Mouse (Mus musculus): ENCODE results near the gene Dnah2. TPM values are rescaled to one million over a fixed set of nuclear protein-coding genes. Genes with fewer than 3 reads are reported as not detected.

Gene Dnah2
- polyA plus RNA-seq, 1 experiment from 2014 or later: 1.9 TPM

- peak overlapping the region; percentile 71 for H3K27ac ChIP-seq
- peaks cover 30% of the 10 kb centered on the region for H3K4me1 ChIP-seq
Observed at GRCm38 (mm10) chr11:69581147-69581688, 32.3 kb upstream of the Dnah2 start.

GRCm38 (mm10) chr11:69580572-69581146, 31.7 kb upstream of the Dnah2 start:
- Histone ChIP-seq H3K27ac (peak overlapping the region; percentile 71), H3K4me2 (replicated peaks) (peak overlapping the region; percentile 83), H3K4me3 (peak overlapping the region; percentile 74), H3K4me1 (peaks cover 34% of the 10 kb centered on the region), H3K9ac (peak overlapping the region; percentile 75), H3K27me3 (replicated peaks) (no peaks in the 10 kb centered on the region), H3K36me3 (no peaks in the 10 kb centered on the region), H3K9me3 (no peaks in the 10 kb centered on the region)
- WGBS: under 1% methylated on average over 25 of the region's 25 CpGs
- ATAC-seq (ENCODE audit: low FRiP score, low read depth): peak; percentile 25; the same call in 1 of the 2 replicates

More at GRCm38 (mm10) chr11:69581147-69581688, 32.3 kb upstream of the Dnah2 start:
- Histone ChIP-seq H3K36me3 (no peaks in the 10 kb centered on the region; the same call in 1 of the 2 replicates), H3K27me3 (replicated peaks) (no peaks in the 10 kb centered on the region), H3K4me3 (peak overlapping the region; percentile 74), H3K9ac (peak overlapping the region; percentile 75), H3K9me3 (no peaks in the 10 kb centered on the region), H3K4me2 (replicated peaks) (peak overlapping the region; percentile 83)
- WGBS: under 1% methylated on average over 36 of the region's 36 CpGs
- ATAC-seq (ENCODE audit: low FRiP score, low read depth): peak; percentile 75

- peak within 1 kb of the TSS; percentile 83 for H3K4me2 ChIP-seq (replicated peaks)
- H3K9ac ChIP-seq: peak within 1 kb of the TSS; percentile 75
- ATAC-seq (ENCODE audit: low FRiP score, low read depth): peak; percentile 69
- H3K36me3 ChIP-seq: 0 out of 2 replicates have a peak, but pooled peaks cover 1% of the 10 kb centered on the region
- H3K9me3 ChIP-seq: no peaks in the 10 kb centered on the region
- H3K27ac ChIP-seq: peak within 1 kb of the TSS; percentile 71
- H3K27me3 ChIP-seq (replicated peaks): no peaks in the 10 kb centered on the region
- WGBS: under 1% methylated on average over 13 of the region's 13 CpGs
- peaks cover 34% of the 10 kb centered on the region for H3K4me1 ChIP-seq
- peak within 1 kb of the TSS; percentile 74 for H3K4me3 ChIP-seq
Observed at GRCm38 (mm10) chr11:69580091-69580514, 31.2 kb upstream of the Dnah2 start, which contains the start of the genes Wrap53 and Trp53. Wrap53 (minus strand) TSS chr11:69580255. Trp53 (plus strand) TSS chr11:69580359.

DNA sequence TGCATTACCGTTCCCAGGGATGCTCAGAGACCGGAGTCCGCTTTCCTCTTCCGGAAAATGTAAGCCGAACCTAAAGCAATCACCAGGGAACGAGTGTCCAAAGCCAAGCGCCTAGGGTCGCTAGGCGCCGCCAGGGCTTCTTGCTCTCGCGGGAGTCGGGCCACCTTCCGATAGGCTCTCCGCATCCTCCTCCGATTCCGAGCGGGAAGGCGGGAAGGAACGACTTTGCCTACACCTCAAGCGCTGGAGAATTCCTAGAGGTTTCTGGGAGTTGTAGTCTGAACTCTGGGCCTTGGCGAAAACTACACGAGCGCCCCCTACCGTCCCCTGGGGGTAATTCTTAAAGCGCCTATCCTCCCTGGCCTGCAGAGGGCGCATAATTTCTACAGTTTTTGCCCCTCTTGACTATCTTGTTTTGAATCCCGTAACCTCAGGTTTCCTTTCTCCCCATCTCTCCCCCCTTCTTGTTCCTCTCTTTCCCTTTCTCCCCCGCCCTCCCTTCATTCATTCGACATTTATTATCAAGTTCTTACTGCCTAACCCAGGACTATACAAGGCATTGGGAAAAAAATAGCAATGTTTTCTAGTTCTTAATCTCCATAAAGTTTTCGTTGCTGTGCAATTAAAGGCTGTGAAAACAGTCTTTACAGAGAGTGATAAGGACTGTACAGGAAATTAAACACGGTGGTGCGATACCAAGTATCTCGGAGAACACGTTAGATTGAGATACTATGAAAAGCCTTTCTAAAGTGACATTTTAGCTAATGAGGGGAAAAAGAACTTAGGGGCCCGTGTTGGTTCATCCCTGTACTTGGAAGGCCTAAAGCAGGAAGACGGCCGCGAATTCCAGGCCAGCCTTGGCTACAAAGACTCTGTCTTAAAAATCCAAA, 30.5 kb upstream of the Dnah2 start:
- H3K4me3 ChIP-seq: peak overlapping the region; percentile 74
- peak overlapping the region; percentile 83 for H3K4me2 ChIP-seq (replicated peaks)
- H3K27ac ChIP-seq: peak overlapping the region; percentile 71
- peaks cover 7% of the 10 kb centered on the region; the same call in 1 of the 2 replicates for H3K36me3 ChIP-seq
- 3% methylated on average over 39 of the region's 39 CpGs for WGBS
- peak; percentile 87 for ATAC-seq (ENCODE audit: low FRiP score, low read depth)
- no peaks in the 10 kb centered on the region for H3K9me3 ChIP-seq
- H3K4me1 ChIP-seq: peaks cover 34% of the 10 kb centered on the region
- H3K27me3 ChIP-seq (replicated peaks): no peaks in the 10 kb centered on the region
- peak overlapping the region; percentile 75 for H3K9ac ChIP-seq

- ATAC-seq (ENCODE audit: low FRiP score, low read depth): no peak
- peaks cover 34% of the 10 kb centered on the region for H3K4me1 ChIP-seq
Observed at GRCm38 (mm10) chr11:69578301-69578700, 29.4 kb upstream of the Dnah2 start.

GRCm38 (mm10) chr11:69576307-69576706, 27.4 kb upstream of the Dnah2 start:
- no peak for ATAC-seq (ENCODE audit: low FRiP score, low read depth)
- 77% methylated on average over 5 of the region's 5 CpGs for WGBS
- Histone ChIP-seq H3K27me3 (replicated peaks) (no peaks in the 10 kb centered on the region), H3K4me3 (no peak overlapping the region), H3K4me2 (replicated peaks) (no peak overlapping the region), H3K27ac (no peak overlapping the region), H3K4me1 (peaks cover 26% of the 10 kb centered on the region), H3K9ac (no peak overlapping the region), H3K36me3 (peaks cover 16% of the 10 kb centered on the region), H3K9me3 (no peaks in the 10 kb centered on the region)

More at GRCm38 (mm10) chr11:69578301-69578700, 29.4 kb upstream of the Dnah2 start:
- Histone ChIP-seq H3K4me2 (replicated peaks) (peak overlapping the region; percentile 83), H3K9me3 (no peaks in the 10 kb centered on the region), H3K27ac (no peak overlapping the region), H3K4me3 (peak overlapping the region; percentile 68), H3K27me3 (replicated peaks) (no peaks in the 10 kb centered on the region), H3K36me3 (peaks cover 10% of the 10 kb centered on the region), H3K9ac (peak overlapping the region; percentile 72)
- WGBS: 14% methylated on average over 15 of the region's 15 CpGs

GRCm38 (mm10) chr11:69575220-69575619, 26.3 kb upstream of the Dnah2 start:
- Histone ChIP-seq H3K27ac (no peak overlapping the region), H3K9me3 (no peaks in the 10 kb centered on the region), H3K4me1 (peaks cover 26% of the 10 kb centered on the region), H3K4me2 (replicated peaks) (no peak overlapping the region), H3K9ac (no peak overlapping the region), H3K27me3 (replicated peaks) (no peaks in the 10 kb centered on the region), H3K4me3 (no peak overlapping the region), H3K36me3 (peaks cover 27% of the 10 kb centered on the region)
- WGBS: 71% methylated on average over 3 of the region's 3 CpGs
- no peak for ATAC-seq (ENCODE audit: low FRiP score, low read depth)

GRCm38 (mm10) chr11:69565131-69565530, 16.2 kb upstream of the Dnah2 start:
- 83% methylated on average over 8 of the region's 8 CpGs for WGBS
- H3K4me2 ChIP-seq (replicated peaks): no peak overlapping the region
- no peak overlapping the region for H3K27ac ChIP-seq
- H3K36me3 ChIP-seq: peaks cover 49% of the 10 kb centered on the region
- H3K27me3 ChIP-seq (replicated peaks): no peaks in the 10 kb centered on the region
- H3K9me3 ChIP-seq: no peaks in the 10 kb centered on the region
- H3K4me1 ChIP-seq: peaks cover 21% of the 10 kb centered on the region
- no peak overlapping the region for H3K4me3 ChIP-seq
- no peak for ATAC-seq (ENCODE audit: low FRiP score, low read depth)
- no peak overlapping the region for H3K9ac ChIP-seq

GRCm38 (mm10) chr11:69564391-69564790, 15.5 kb upstream of the Dnah2 start:
- ATAC-seq (ENCODE audit: low FRiP score, low read depth): no peak
- Histone ChIP-seq H3K4me2 (replicated peaks) (no peak overlapping the region), H3K9me3 (no peaks in the 10 kb centered on the region), H3K27ac (no peak overlapping the region), H3K4me3 (no peak overlapping the region), H3K9ac (no peak overlapping the region), H3K4me1 (peaks cover 26% of the 10 kb centered on the region), H3K36me3 (peaks cover 44% of the 10 kb centered on the region), H3K27me3 (replicated peaks) (no peaks in the 10 kb centered on the region)
- 39% methylated on average over 3 of the region's 3 CpGs for WGBS

- Histone ChIP-seq H3K4me2 (replicated peaks) (no peak overlapping the region), H3K9me3 (no peaks in the 10 kb centered on the region), H3K27me3 (replicated peaks) (no peaks in the 10 kb centered on the region), H3K9ac (peak overlapping the region; percentile 13; the same call in 1 of the 2 replicates), H3K4me3 (no peak overlapping the region), H3K36me3 (peaks cover 42% of the 10 kb centered on the region), H3K4me1 (peaks cover 37% of the 10 kb centered on the region), H3K27ac (no peak overlapping the region)
- no peak for ATAC-seq (ENCODE audit: low FRiP score, low read depth)
- WGBS: 86% methylated on average over 13 of the region's 13 CpGs
Observed at GRCm38 (mm10) chr11:69563373-69563772, 14.5 kb upstream of the Dnah2 start.

- peak overlapping the region; percentile 95 for H3K4me2 ChIP-seq (replicated peaks)
- peak overlapping the region; percentile 91 for H3K9ac ChIP-seq
- H3K4me3 ChIP-seq: no peak overlapping the region
- 0 out of 2 replicates have a peak, but pooled peaks have one; percentile 18 for ATAC-seq (ENCODE audit: low FRiP score, low read depth)
- no peaks in the 10 kb centered on the region for H3K9me3 ChIP-seq
- H3K4me1 ChIP-seq: peaks cover 59% of the 10 kb centered on the region
- H3K27ac ChIP-seq: 0 out of 2 replicates have a peak overlapping the region, but pooled peaks have one; percentile 4
- 23% methylated on average over 16 of the region's 16 CpGs for WGBS
- H3K27me3 ChIP-seq (replicated peaks): no peaks in the 10 kb centered on the region
- H3K36me3 ChIP-seq: peaks cover 31% of the 10 kb centered on the region
Observed at GRCm38 (mm10) chr11:69560896-69561854, 12.3 kb upstream of the Dnah2 start.

Data from neural tube, embryonic 12.5 days (tissue).